Mouse (Mus musculus) thymus, postnatal 0 days (tissue): Measurements from ENCODE around the gene Fndc7. TPM values are rescaled to one million over a fixed set of nuclear protein-coding genes. Genes with fewer than 3 reads are reported as not detected.
"Not testable (repeated sequence)": the region's sequence is repeated elsewhere in the genome, so short reads cannot be mapped to it uniquely, and the experiment has no call there.

Experiments
- DNase-seq: peaks from one replicate; pipeline ENCODE4 v3.0.0-alpha.2; 2015; ENCODE audit warnings: low spot score
- polyA plus RNA-seq: library from polyadenylated mRNA; unstranded; fragments of >200 nt; fragmentation: Nextera tagmentation; extraction: Ambion mirVana; gene quantifications from 2 replicates; pipeline ENCODE4 v1.2.1, GENCODE M21; 2015

Gene Fndc7
- polyA plus RNA-seq, 1 experiment from 2014 or later = 1.3 TPM

- no peak for DNase-seq
Measured at GRCm38 (mm10) chr3:108892080-108892479, 2.3 kb upstream of the Fndc7 start.

GRCm38 (mm10) chr3:108887618-108887975, 2.2 kb downstream of the Fndc7 start:
- no peak for DNase-seq

- no peak for DNase-seq
Measured at GRCm38 (mm10) chr3:108886934-108887617, 2.7 kb downstream of the Fndc7 start.

GRCm38 (mm10) chr3:108885686-108886530, 3.9 kb downstream of the Fndc7 start:
- DNase-seq = peak; percentile 51

- DNase-seq = no peak
Measured at GRCm38 (mm10) chr3:108884706-108885289, 5.0 kb downstream of the Fndc7 start.

- DNase-seq = no peak
Measured at GRCm38 (mm10) chr3:108883067-108883466, 6.7 kb downstream of the Fndc7 start.

- not testable (repeated sequence) for DNase-seq
Measured at GRCm38 (mm10) chr3:108881873-108882272, 7.9 kb downstream of the Fndc7 start.

GRCm38 (mm10) chr3:108880544-108881507, 9.0 kb downstream of the Fndc7 start:
- peak; percentile 83 for DNase-seq

GRCm38 (mm10) chr3:108879836-108880435, 9.9 kb downstream of the Fndc7 start:
- peak; percentile 26 for DNase-seq

GRCm38 (mm10) chr3:108879129-108879528, 10.7 kb downstream of the Fndc7 start:
- no peak for DNase-seq

- DNase-seq = no peak
Measured at GRCm38 (mm10) chr3:108870631-108871030, 19.2 kb downstream of the Fndc7 start.

GRCm38 (mm10) chr3:108867449-108867848, 22.4 kb downstream of the Fndc7 start:
- DNase-seq = no peak

GRCm38 (mm10) chr3:108865676-108866075, 24.1 kb downstream of the Fndc7 start:
- peak; percentile 76 for DNase-seq

GRCm38 (mm10) chr3:108865129-108865528, 24.7 kb downstream of the Fndc7 start:
- no peak for DNase-seq

- no peak for DNase-seq
Measured at GRCm38 (mm10) chr3:108863091-108863490, 26.7 kb downstream of the Fndc7 start.

GRCm38 (mm10) chr3:108862282-108862681, 27.5 kb downstream of the Fndc7 start:
- not testable (repeated sequence) for DNase-seq

- no peak for DNase-seq
Measured at GRCm38 (mm10) chr3:108860786-108861185, 29.0 kb downstream of the Fndc7 start.

- no peak for DNase-seq
Measured at GRCm38 (mm10) chr3:108858231-108858770, 31.5 kb downstream of the Fndc7 start.

- DNase-seq = no peak
Measured at GRCm38 (mm10) chr3:108857714-108858113, 32.1 kb downstream of the Fndc7 start.

- DNase-seq = no peak
Measured at GRCm38 (mm10) chr3:108857124-108857470, 32.7 kb downstream of the Fndc7 start.
